Comparison of ENCODE assay signal across 9 mouse cellular contexts in genomic region chr12:88992141-88992540, GRCm38 (mm10).
A peak's percentile ranks its signal among the peaks of the same experiment; 100 is the strongest.
DNase-seq lines count a peak whose midpoint lies in the region; ATAC-seq lines count a peak whose summit lies in the region.
"Had no signal": no experiment of that assay in that cellular context is flagged by ENCODE, and none has a peak within 500 bp of the region (broad histone marks: within the 10 kb centered on the region; RNA-seq: fewer than 3 reads in every experiment).

No protein-coding gene starts in this region.

- 1% methylated on average over 2 of the region's 2 CpGs for WGBS in neural tube, embryonic 15.5 days
- 0% methylated on average over 2 of the region's 2 CpGs for WGBS in hindbrain, embryonic 14.5 days
- 1% methylated on average over 2 of the region's 2 CpGs for WGBS in neural tube, embryonic 13.5 days

- DNase-seq in gastrocnemius, adult 18-20 months (ENCODE audit: low spot score) = peak; percentile 6
- DNase-seq in gastrocnemius, postnatal 14 days = no peak
- peak; percentile 17 for DNase-seq in neural tube, embryonic 10.5 days (ENCODE audit: extremely low spot score, low spot score)
- peak; percentile 77 for DNase-seq in hindbrain, embryonic 14.5 days (ENCODE audit: low spot score)
- no peak for DNase-seq in adrenal gland, postnatal 25 days
- DNase-seq in urinary bladder, adult 2 months (ENCODE audit: low spot score) = no peak

- no peak overlapping the region for H3K4me2 ChIP-seq in neural tube, embryonic 15.5 days
- H3K4me2 ChIP-seq in hindbrain, embryonic 14.5 days (replicated peaks) = no peak overlapping the region
- H3K4me2 ChIP-seq in neural tube, embryonic 13.5 days = no peak overlapping the region
- H3K4me2 ChIP-seq: limb, embryonic 15.5 days had no signal

- H3K27me3 ChIP-seq in neural tube, embryonic 15.5 days (replicated peaks) = no peaks in the 10 kb centered on the region
- no peaks in the 10 kb centered on the region for H3K27me3 ChIP-seq in hindbrain, embryonic 14.5 days (ENCODE audit: control insufficient read depth, insufficient read depth, low read length)
- peaks cover 2% of the 10 kb centered on the region; the same call in 1 of the 2 replicates for H3K27me3 ChIP-seq in neural tube, embryonic 13.5 days
- H3K27me3 ChIP-seq: limb, embryonic 15.5 days had no signal

- ATAC-seq in neural tube, embryonic 15.5 days (ENCODE audit: low FRiP score) = no peak
- no peak for ATAC-seq in hindbrain, embryonic 14.5 days (ENCODE audit: low FRiP score)
- ATAC-seq in neural tube, embryonic 13.5 days (ENCODE audit: low read depth) = peak; percentile 27; the same call in 1 of the 2 replicates

- H3K27ac ChIP-seq in neural tube, embryonic 15.5 days (replicated peaks) = no peak overlapping the region
- no peak overlapping the region for H3K27ac ChIP-seq in hindbrain, embryonic 14.5 days
- H3K27ac ChIP-seq in neural tube, embryonic 13.5 days (replicated peaks) = no peak overlapping the region
- H3K27ac ChIP-seq: limb, embryonic 15.5 days had no signal

- no peaks in the 10 kb centered on the region for H3K9me3 ChIP-seq in neural tube, embryonic 15.5 days (replicated peaks)
- no peaks in the 10 kb centered on the region for H3K9me3 ChIP-seq in hindbrain, embryonic 14.5 days (ENCODE audit: control insufficient read depth, low read length)
- H3K9me3 ChIP-seq in neural tube, embryonic 13.5 days = no peaks in the 10 kb centered on the region
- H3K9me3 ChIP-seq: limb, embryonic 15.5 days had no signal

- H3K9ac ChIP-seq in neural tube, embryonic 15.5 days (replicated peaks) = no peak overlapping the region
- H3K9ac ChIP-seq in hindbrain, embryonic 14.5 days = no peak overlapping the region
- no peak overlapping the region for H3K9ac ChIP-seq in neural tube, embryonic 13.5 days
- H3K9ac ChIP-seq: limb, embryonic 15.5 days had no signal

- no peak overlapping the region for H3K4me3 ChIP-seq in neural tube, embryonic 15.5 days (replicated peaks)
- H3K4me3 ChIP-seq in hindbrain, embryonic 14.5 days (replicated peaks; ENCODE audit: low read length) = no peak overlapping the region
- no peak overlapping the region for H3K4me3 ChIP-seq in neural tube, embryonic 13.5 days
- H3K4me3 ChIP-seq: limb, embryonic 15.5 days had no signal

- H3K4me1 ChIP-seq in neural tube, embryonic 15.5 days = no peaks in the 10 kb centered on the region
- H3K4me1 ChIP-seq in hindbrain, embryonic 14.5 days (replicated peaks; ENCODE audit: control insufficient read depth, insufficient read depth, low read length) = no peaks in the 10 kb centered on the region
- peaks cover 5% of the 10 kb centered on the region; the same call in 1 of the 2 replicates for H3K4me1 ChIP-seq in neural tube, embryonic 13.5 days (replicated peaks)
- H3K4me1 ChIP-seq: limb, embryonic 15.5 days had no signal

- intact Hi-C loops in gastrocnemius, postnatal 14 days (cut with DNase I; ENCODE audit: low total_unique reads) = no loop called here

- no peaks in the 10 kb centered on the region for H3K36me3 ChIP-seq in neural tube, embryonic 15.5 days
- H3K36me3 ChIP-seq in hindbrain, embryonic 14.5 days (replicated peaks; ENCODE audit: control insufficient read depth, insufficient read depth) = no peaks in the 10 kb centered on the region
- no peaks in the 10 kb centered on the region for H3K36me3 ChIP-seq in neural tube, embryonic 13.5 days
- H3K36me3 ChIP-seq: limb, embryonic 15.5 days had no signal

Comparison
In these comparisons a context has a peak if more than half of its experiments do, and no peak if none do; other contexts are left out.
1. DNase-seq: peak in gastrocnemius, adult 18-20 months (single experiment), neural tube, embryonic 10.5 days (single experiment) and hindbrain, embryonic 14.5 days (single experiment); none in gastrocnemius, postnatal 14 days (single experiment), adrenal gland, postnatal 25 days (single experiment) and urinary bladder, adult 2 months (single experiment).